ENCODE assay signal across 32 mouse cellular contexts in genomic region chr1:39283323-39283722, GRCm38 (mm10).
A peak's percentile ranks its signal among the peaks of the same experiment; 100 is the strongest.
DNase-seq lines count a peak whose midpoint lies in the region; ATAC-seq and TF ChIP-seq lines count a peak whose summit lies in the region.
"Had no signal": no experiment of that assay in that cellular context is flagged by ENCODE, and none has a peak within 500 bp of the region (broad histone marks: within the 10 kb centered on the region; RNA-seq: fewer than 3 reads in every experiment).

No protein-coding gene starts in this region.

- no peak for TF ChIP-seq POLR2A in embryonic fibroblast, embryonic 13.5 days (IDR thresholded peaks at IDR 0.05; ENCODE audit: low read depth, low read length)
- TF ChIP-seq POLR2A in myocyte (IDR thresholded peaks at IDR 0.05; ENCODE audit: insufficient read length, low read depth), result no peak

- no peak overlapping the region for H3K9ac ChIP-seq in forebrain, postnatal 0 days
- H3K9ac ChIP-seq: embryonic facial prominence, embryonic 12.5 days; forebrain, embryonic 12.5 days; heart, embryonic 15.5 days; intestine, embryonic 15.5 days; neural tube, embryonic 12.5 days had no signal

- H3K4me3 ChIP-seq in embryonic fibroblast, embryonic 13.5 days (ENCODE audit: insufficient read depth, low read length), result no peak overlapping the region
- H3K4me3 ChIP-seq in myocyte, result no peak overlapping the region
- no peak overlapping the region for H3K4me3 ChIP-seq in forebrain, postnatal 0 days (ENCODE audit: low read depth, low read length)
- H3K4me3 ChIP-seq: embryonic facial prominence, embryonic 12.5 days; erythroblast, embryonic 14.5 days; forebrain, embryonic 12.5 days; heart, embryonic 10.5 days; heart, embryonic 15.5 days; intestine, embryonic 15.5 days; midbrain, embryonic 10.5 days; neural tube, embryonic 12.5 days had no signal

- no peaks in the 10 kb centered on the region for H3K27me3 ChIP-seq in myocyte (ENCODE audit: control insufficient read depth, insufficient read depth, insufficient read length)
- no peaks in the 10 kb centered on the region for H3K27me3 ChIP-seq in forebrain, postnatal 0 days (ENCODE audit: insufficient read depth, low read length)
- H3K27me3 ChIP-seq: CH12.LX; embryonic facial prominence, embryonic 12.5 days; forebrain, embryonic 12.5 days; heart, embryonic 15.5 days; intestine, embryonic 15.5 days; neural tube, embryonic 12.5 days had no signal

- peak overlapping the region; percentile 41 for H3K4me2 ChIP-seq in myocyte (ENCODE audit: low read depth)
- no peak overlapping the region for H3K4me2 ChIP-seq in forebrain, postnatal 0 days (ENCODE audit: low read depth)
- H3K4me2 ChIP-seq: embryonic facial prominence, embryonic 12.5 days; forebrain, embryonic 12.5 days; heart, embryonic 15.5 days; intestine, embryonic 15.5 days; neural tube, embryonic 12.5 days had no signal

- H3ac ChIP-seq in myocyte (ENCODE audit: control insufficient read depth, insufficient read length), result no peak overlapping the region

- TF ChIP-seq CTCF in embryonic fibroblast, embryonic 13.5 days (IDR thresholded peaks at IDR 0.05; ENCODE audit: borderline replicate concordance, insufficient read depth, low read length), result no peak
- no peak for TF ChIP-seq CTCF in forebrain, postnatal 0 days (IDR thresholded peaks at IDR 0.05; ENCODE audit: low read depth)

- DNase-seq in urinary bladder, postnatal 14 days (ENCODE audit: low spot score), result peak; percentile 10
- no peak for DNase-seq in urinary bladder, adult 2 months (ENCODE audit: low spot score)
- DNase-seq in lung, postnatal 10 days, result peak; percentile 55
- no peak for DNase-seq in cerebellum, postnatal 4 days (ENCODE audit: low spot score in 2 of 2)
- DNase-seq in forebrain, postnatal 0 days, result no peak
- DNase-seq in thymus, postnatal 25 days, result no peak
- DNase-seq: adrenal gland, postnatal 14 days; B cell, adult 2 months; cerebellum, adult 11-12 months; cerebellum, postnatal 14 days; gastrocnemius, postnatal 14 days; heart, adult 11 months; kidney, adult 2 months; kidney, postnatal 4 days; liver; right cerebral cortex, adult 18-20 months; spleen, adult 18-20 months; thymus, postnatal 14 days had no signal

- H3K27ac ChIP-seq in embryonic fibroblast, embryonic 13.5 days (ENCODE audit: insufficient read depth, low read length), result peak overlapping the region; percentile 83
- H3K27ac ChIP-seq in forebrain, postnatal 0 days (ENCODE audit: low read depth, low read length), result no peak overlapping the region
- H3K27ac ChIP-seq: embryonic facial prominence, embryonic 12.5 days; forebrain, embryonic 12.5 days; heart, embryonic 10.5 days; heart, embryonic 15.5 days; hindbrain, postnatal 0 days; intestine, embryonic 15.5 days; kidney, postnatal 0 days; midbrain, embryonic 10.5 days; neural tube, embryonic 12.5 days had no signal

- ATAC-seq in forebrain, postnatal 0 days, result no peak
- ATAC-seq: hindbrain, postnatal 0 days; intestine, embryonic 15.5 days; midbrain, embryonic 16.5 days had no signal

- no peaks in the 10 kb centered on the region for H3K79me2 ChIP-seq in myocyte (ENCODE audit: control insufficient read depth, insufficient read depth)

- WGBS in forebrain, postnatal 0 days, result 77% methylated on average over 7 of the region's 7 CpGs

- no peaks in the 10 kb centered on the region for H3K9me3 ChIP-seq in forebrain, postnatal 0 days (ENCODE audit: low read length)
- H3K9me3 ChIP-seq: embryonic facial prominence, embryonic 12.5 days; forebrain, embryonic 12.5 days; heart, embryonic 10.5 days; heart, embryonic 15.5 days; intestine, embryonic 15.5 days; midbrain, embryonic 10.5 days; neural tube, embryonic 12.5 days had no signal

- H3K4me1 ChIP-seq in embryonic fibroblast, embryonic 13.5 days (ENCODE audit: control insufficient read depth, insufficient read depth, low read length), result peaks cover 16% of the 10 kb centered on the region
- no peaks in the 10 kb centered on the region for H3K4me1 ChIP-seq in forebrain, postnatal 0 days (ENCODE audit: insufficient read depth)
- H3K4me1 ChIP-seq: midbrain, embryonic 10.5 days; neural tube, embryonic 12.5 days had no signal

- no peaks in the 10 kb centered on the region for H3K36me3 ChIP-seq in myocyte (ENCODE audit: control insufficient read depth, insufficient read depth)
- H3K36me3 ChIP-seq in forebrain, postnatal 0 days (ENCODE audit: insufficient read depth), result no peaks in the 10 kb centered on the region
- H3K36me3 ChIP-seq: embryonic facial prominence, embryonic 12.5 days; forebrain, embryonic 12.5 days; heart, embryonic 10.5 days; heart, embryonic 15.5 days; intestine, embryonic 15.5 days; midbrain, embryonic 10.5 days; neural tube, embryonic 12.5 days had no signal

TF ChIP-seq in myocyte, 11 proteins besides CTCF, POLR2A, EP300 and RAD21:
- peak; percentile 68 for TF ChIP-seq USF1 (IDR thresholded peaks at IDR 0.05; ENCODE audit: low read depth)
- 0 out of 2 replicates have a peak, but pooled peaks have one; percentile 25 for TF ChIP-seq CEBPB (IDR thresholded peaks at IDR 0.05; ENCODE audit: insufficient read depth, poor library complexity, severe bottlenecking)
- peak; percentile 47 for TF ChIP-seq TCF3 (IDR thresholded peaks at IDR 0.05; ENCODE audit: insufficient read length, low read depth)
- no peak for TF ChIP-seq MAX (IDR thresholded peaks at IDR 0.05; ENCODE audit: low read depth)
- TF ChIP-seq REST (IDR thresholded peaks at IDR 0.05; ENCODE audit: insufficient read depth, insufficient read length), result no peak
- TF ChIP-seq E2F4 (IDR thresholded peaks at IDR 0.05; ENCODE audit: insufficient read depth), result no peak
- TF ChIP-seq POLR2AphosphoS2 (IDR thresholded peaks at IDR 0.05; ENCODE audit: insufficient read length, low read depth), result no peak
- TF ChIP-seq MYOD1 (IDR thresholded peaks at IDR 0.05; ENCODE audit: control insufficient read depth in 1 of 3, insufficient read length in 2 of 3, low read depth in 2 of 3), result peak; percentile 20 to 85 (median 78)
- TF ChIP-seq TCF12 (IDR thresholded peaks at IDR 0.05; ENCODE audit: insufficient read depth, poor library complexity, severe bottlenecking), result peak; percentile 53
- no peak for TF ChIP-seq SRF (IDR thresholded peaks at IDR 0.05; ENCODE audit: control insufficient read depth, insufficient read length, low read depth)
- TF ChIP-seq MYOG (IDR thresholded peaks at IDR 0.05; ENCODE audit: control insufficient read depth in 1 of 3, insufficient read depth in 1 of 3, insufficient read length in 2 of 3, low read depth in 2 of 3), result peak in 2 of 3 experiments; percentile 28 to 84
TF ChIP-seq in myocyte: peak in this region for 6.

Comparison
In these comparisons a context has a peak if more than half of its experiments do, and no peak if none do; other contexts are left out.
1. DNase-seq: peak in urinary bladder, postnatal 14 days (single experiment) and lung, postnatal 10 days (single experiment); none in urinary bladder, adult 2 months (single experiment), cerebellum, postnatal 4 days (0 of 2), forebrain, postnatal 0 days (single experiment) and thymus, postnatal 25 days (single experiment).